Mouse (Mus musculus) brown adipose tissue, adult 24 weeks (tissue): ENCODE measurements around the gene Traf7. TPM values are rescaled to one million over a fixed set of nuclear protein-coding genes. Genes with fewer than 3 reads are reported as not detected.

ENCODE experiments used
- H3K27ac ChIP-seq: fragments of 200-500 bp; replicated peaks from 2 replicates; pipeline ENCODE4 v1.5.1; 2012; ENCODE audit warnings: low read depth, mild to moderate bottlenecking, low read length
- H3K4me1 ChIP-seq: fragments of 200-500 bp; 2 replicates; pipeline ENCODE4 v1.6.1; 2012; ENCODE audit warnings: low read length, mixed read lengths; ENCODE audit not compliant: control insufficient read depth, insufficient read depth, insufficient read length
- H3K4me3 ChIP-seq: fragments of 200-500 bp; 2 replicates; pipeline ENCODE4 v1.5.1; 2012; ENCODE audit warnings: low read depth, mild to moderate bottlenecking, low read length, moderate library complexity; ENCODE audit not compliant: insufficient read depth
- polyA plus RNA-seq: library from polyadenylated mRNA; stranded (reverse); fragments of >200 nt; gene quantifications from 2 replicates; pipeline ENCODE4 v1.2.4, GENCODE M21; 2012; ENCODE audit not compliant: missing spikeins, insufficient read depth, insufficient read length

Traf7 gene
- polyA plus RNA-seq, 1 experiment: 42.0 TPM

GRCm38 (mm10) chr17:24551050-24551444 lies 23.3 kb upstream of the Traf7 start:
- H3K27ac ChIP-seq: peak overlapping the region; percentile 47

DNA sequence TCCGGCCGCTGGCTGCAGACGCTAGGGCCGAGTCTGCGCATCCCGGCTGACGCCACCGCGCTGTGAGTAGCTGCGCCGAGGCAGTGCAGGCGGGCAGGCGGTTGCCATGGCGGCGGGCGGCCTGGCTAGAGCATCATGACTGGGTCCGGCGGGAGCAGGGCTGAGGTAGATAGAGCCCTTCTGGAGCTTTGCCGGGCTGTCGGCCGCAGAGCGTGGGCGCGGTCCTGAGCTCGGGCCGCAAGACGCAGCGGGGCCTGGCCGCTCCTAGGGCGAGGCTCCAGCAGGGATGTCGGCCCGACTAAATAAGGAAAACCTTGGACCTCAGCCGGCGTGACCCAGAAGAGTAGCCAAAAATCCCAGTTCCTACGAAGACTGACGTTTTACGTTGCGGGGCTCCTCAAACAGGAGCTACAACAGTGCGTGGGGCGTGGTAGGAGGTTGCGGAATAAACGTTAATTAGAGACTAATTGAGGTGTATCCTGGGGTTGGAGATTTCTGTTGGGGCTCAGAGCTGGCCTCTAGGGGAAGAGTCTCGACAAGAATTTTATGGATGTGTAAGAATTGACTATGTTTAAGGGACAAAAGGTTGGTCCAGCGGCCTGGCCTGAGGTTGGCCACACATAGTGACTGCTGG lies 22.8 kb upstream of the Traf7 start:
- Histone ChIP-seq H3K4me1 (peaks cover 6% of the 10 kb centered on the region), H3K4me3 (peak overlapping the region; percentile 76), H3K27ac (peak overlapping the region; percentile 47)

More at GRCm38 (mm10) chr17:24551050-24551444, 23.3 kb upstream of the Traf7 start:
- H3K4me1 ChIP-seq: peaks cover 6% of the 10 kb centered on the region
- peak overlapping the region; percentile 76 for H3K4me3 ChIP-seq

- Histone ChIP-seq H3K4me1 (peaks cover 3% of the 10 kb centered on the region; the same call in 1 of the 2 replicates), H3K4me3 (peak within 1 kb of the TSS; percentile 76), H3K27ac (peak within 1 kb of the TSS; percentile 47)
Measured at GRCm38 (mm10) chr17:24549618-24550415, 22.1 kb upstream of the Traf7 start, which contains the start of gene Pkd1. Gene Pkd1 (plus strand): TSS chr17:24549834.

GRCm38 (mm10) chr17:24548921-24549617 lies 21.3 kb upstream of the Traf7 start:
- Histone ChIP-seq H3K27ac (peak overlapping the region; percentile 8; the same call in 1 of the 2 replicates), H3K4me3 (peak overlapping the region; percentile 62), H3K4me1 (0 out of 2 replicates have a peak, but pooled peaks cover 3% of the 10 kb centered on the region)

DNA sequence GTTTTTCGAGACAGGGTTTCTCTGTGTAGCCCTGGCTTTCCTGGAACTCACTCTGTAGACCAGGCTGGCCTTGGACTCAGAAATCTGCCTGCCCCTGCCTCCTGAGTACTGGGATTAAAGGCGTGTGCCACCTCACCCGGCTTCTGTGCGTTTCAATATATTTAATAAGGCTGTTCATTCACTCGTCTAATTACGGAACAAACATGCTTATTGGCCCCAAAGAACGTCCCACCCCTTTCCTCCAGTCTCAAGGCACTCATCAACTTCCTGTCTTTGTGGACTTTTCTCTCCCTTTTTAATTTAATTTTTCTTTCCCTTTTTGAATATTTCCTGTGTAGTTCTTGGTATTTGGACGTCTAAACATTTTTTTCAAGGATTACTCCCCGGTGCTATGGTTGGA lies 20.7 kb upstream of the Traf7 start:
- Histone ChIP-seq H3K4me3 (peak overlapping the region; percentile 62), H3K27ac (no peak overlapping the region), H3K4me1 (0 out of 2 replicates have a peak, but pooled peaks cover 3% of the 10 kb centered on the region)

DNA sequence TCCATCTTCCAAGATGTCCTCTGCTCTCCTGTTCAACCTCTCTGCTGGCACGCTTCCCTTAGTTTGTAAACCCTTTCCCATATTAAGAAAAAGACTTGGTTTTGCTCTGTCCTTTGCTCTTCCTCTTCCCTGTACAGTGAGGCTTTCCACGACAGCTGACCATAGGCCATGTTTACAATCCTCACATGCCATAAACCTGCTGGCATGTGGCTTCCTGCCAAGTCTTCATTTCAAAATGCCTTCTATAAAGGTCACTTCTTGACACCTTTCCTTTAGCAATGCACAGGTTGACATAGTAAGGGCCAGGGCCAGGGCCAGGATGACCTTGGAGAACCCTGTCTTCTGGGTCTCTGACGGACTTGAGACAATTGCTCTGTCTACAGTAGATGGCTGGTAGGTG lies 18.5 kb upstream of the Traf7 start:
- Histone ChIP-seq H3K27ac (no peak overlapping the region), H3K4me3 (no peak overlapping the region), H3K4me1 (no peaks in the 10 kb centered on the region)

DNA sequence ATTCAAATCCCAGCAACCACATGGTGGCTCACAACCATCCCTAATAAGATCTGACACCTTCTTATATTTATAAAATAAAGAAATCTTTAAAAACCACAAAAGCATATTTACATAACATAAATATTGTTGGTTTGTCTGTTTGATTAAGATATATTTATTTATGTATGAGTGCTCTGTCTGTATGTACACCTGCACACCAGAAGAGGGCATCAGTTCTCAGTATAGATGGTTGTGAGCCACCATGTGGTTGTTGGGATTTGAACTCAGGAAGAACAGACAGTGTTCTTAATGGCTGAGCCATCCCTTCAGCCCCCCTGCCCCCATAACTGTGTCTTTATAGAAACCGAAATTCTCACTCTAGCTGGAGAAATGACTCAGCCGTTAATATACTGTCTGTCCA lies 17.5 kb upstream of the Traf7 start:
- H3K27ac ChIP-seq: no peak overlapping the region
- no peak overlapping the region for H3K4me3 ChIP-seq
- no peaks in the 10 kb centered on the region for H3K4me1 ChIP-seq

GRCm38 (mm10) chr17:24544613-24545012 lies 16.9 kb upstream of the Traf7 start:
- no peaks in the 10 kb centered on the region for H3K4me1 ChIP-seq
- H3K4me3 ChIP-seq: no peak overlapping the region
- no peak overlapping the region for H3K27ac ChIP-seq

- H3K4me1 ChIP-seq: no peaks in the 10 kb centered on the region
- H3K27ac ChIP-seq: no peak overlapping the region
- no peak overlapping the region for H3K4me3 ChIP-seq
Measured at GRCm38 (mm10) chr17:24540375-24540774, 12.6 kb upstream of the Traf7 start.

DNA sequence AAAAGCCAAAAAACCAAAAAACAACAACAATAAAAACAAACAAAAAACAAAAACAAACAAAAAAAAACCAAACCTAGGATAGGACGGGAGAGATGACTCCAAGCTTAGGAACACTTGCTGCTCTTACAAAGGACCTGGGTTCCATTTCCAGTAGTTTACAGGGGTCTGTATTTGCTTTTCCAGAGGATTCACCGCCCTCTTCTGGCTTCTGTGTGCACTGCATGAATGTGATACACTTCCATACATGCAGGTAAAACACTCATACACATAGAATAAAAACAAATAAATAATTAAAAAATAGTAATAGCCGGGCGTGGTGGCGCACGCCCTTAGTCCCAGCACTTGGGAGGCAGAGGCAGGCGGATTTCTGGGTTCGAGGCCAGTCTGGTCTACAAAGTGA lies 11.2 kb upstream of the Traf7 start:
- Histone ChIP-seq H3K27ac (no peak overlapping the region), H3K4me3 (no peak overlapping the region), H3K4me1 (no peaks in the 10 kb centered on the region)

DNA sequence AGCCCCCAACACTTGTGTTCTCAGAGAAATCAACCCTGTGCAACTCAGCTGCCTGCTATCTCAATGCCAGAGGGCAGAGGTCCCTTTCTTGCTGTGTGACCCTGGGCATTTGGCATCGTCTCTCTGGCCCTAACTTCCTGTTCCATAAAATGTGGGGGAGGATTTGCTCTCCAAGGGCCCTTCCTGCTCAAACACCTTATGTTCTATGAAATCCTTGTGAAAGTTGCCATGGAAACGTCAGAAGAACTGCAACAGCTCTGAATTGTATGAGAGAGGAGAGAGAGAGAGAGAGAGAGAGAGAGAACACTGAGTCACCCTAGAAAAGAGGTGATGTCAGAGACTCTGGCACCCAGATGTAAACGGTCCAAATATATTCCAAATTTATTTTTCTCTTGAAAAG lies 9.8 kb upstream of the Traf7 start:
- Histone ChIP-seq H3K4me3 (no peak overlapping the region), H3K4me1 (peaks cover 5% of the 10 kb centered on the region; the same call in 1 of the 2 replicates), H3K27ac (no peak overlapping the region)

GRCm38 (mm10) chr17:24535300-24535699 lies 7.6 kb upstream of the Traf7 start:
- Histone ChIP-seq H3K27ac (no peak overlapping the region), H3K4me3 (no peak overlapping the region), H3K4me1 (peaks cover 5% of the 10 kb centered on the region; the same call in 1 of the 2 replicates)

DNA sequence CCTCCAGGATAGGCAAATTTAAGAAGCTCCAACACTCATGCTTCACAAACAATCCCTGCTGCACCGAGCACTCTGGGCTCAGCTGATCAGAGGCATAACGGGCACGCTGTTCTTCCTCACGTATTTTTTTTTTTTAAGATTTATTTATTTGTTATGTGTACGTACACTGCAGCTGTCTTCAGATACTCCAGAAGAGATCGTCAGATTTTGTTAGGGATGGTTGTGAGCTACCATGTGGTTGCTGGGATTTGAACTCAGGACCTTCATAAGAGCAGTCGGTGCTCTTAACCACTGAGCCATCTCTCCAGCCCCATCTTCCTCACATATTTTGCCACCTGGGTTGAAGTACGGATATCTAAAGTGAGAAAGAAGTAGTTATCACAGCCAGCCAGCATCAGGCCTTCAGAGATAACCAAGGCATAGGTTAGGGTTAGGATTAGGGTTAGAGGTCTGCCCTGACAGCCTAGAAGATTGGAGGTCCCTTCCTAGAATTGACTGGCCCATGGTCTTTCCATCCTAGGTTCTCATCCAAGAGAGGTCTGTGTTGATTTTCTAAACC lies 6.5 kb upstream of the Traf7 start, which contains the start of gene Rab26:
Gene Rab26, minus strand, starts transcription at position 51 of the 559 bp plus-strand sequence.
- Histone ChIP-seq H3K4me1 (peaks cover 9% of the 10 kb centered on the region; the same call in 1 of the 2 replicates), H3K4me3 (peak within 1 kb of the TSS; percentile 40), H3K27ac (no peak within 1 kb of the TSS)

GRCm38 (mm10) chr17:24533099-24533992 lies 5.6 kb upstream of the Traf7 start:
- Histone ChIP-seq H3K4me1 (peaks cover 9% of the 10 kb centered on the region; the same call in 1 of the 2 replicates), H3K27ac (no peak overlapping the region), H3K4me3 (peak overlapping the region; percentile 40)
